In the genomic region with DNA sequence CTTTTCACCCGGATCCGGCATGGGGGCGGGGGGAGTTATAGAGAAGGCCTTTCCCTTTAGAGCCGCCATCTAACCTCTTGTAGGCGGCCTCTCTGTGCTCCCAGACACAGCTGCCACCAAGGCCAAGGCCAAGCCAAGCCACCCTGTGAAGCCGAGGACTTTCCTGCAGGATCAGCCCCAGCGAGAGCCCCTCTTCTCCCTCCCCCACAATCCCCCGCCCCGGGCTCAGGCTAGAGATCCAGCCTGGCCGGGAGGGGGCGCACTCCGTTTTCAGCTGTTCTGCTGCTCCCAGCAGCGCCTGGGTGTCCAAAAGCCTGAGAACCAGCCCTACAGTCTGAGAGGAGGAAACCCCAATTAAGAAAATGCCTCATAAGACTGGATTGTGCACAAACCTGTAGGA, we compare ENCODE assay signal across 8 mouse cellular contexts. TPM values are rescaled to one million over a fixed set of nuclear protein-coding genes. Genes with fewer than 3 reads are reported as not detected.
DNase-seq lines count a peak whose midpoint lies in the region; ATAC-seq and TF ChIP-seq lines count a peak whose summit lies in the region.

No protein-coding gene starts in this region.

- H3K4me3 ChIP-seq in kidney, postnatal 0 days (replicated peaks; ENCODE audit: low read depth, low read length) = no peak overlapping the region
- H3K4me3 ChIP-seq in forebrain, embryonic 10.5 days = peak overlapping the region; percentile 38
- H3K4me3 ChIP-seq in liver, embryonic 12.5 days = peak overlapping the region; percentile 31

- H3K36me3 ChIP-seq in kidney, postnatal 0 days (ENCODE audit: insufficient read depth, low read length) = no peaks in the 10 kb centered on the region
- no peaks in the 10 kb centered on the region for H3K36me3 ChIP-seq in forebrain, embryonic 10.5 days (replicated peaks)
- no peaks in the 10 kb centered on the region for H3K36me3 ChIP-seq in liver, embryonic 12.5 days

- no peaks in the 10 kb centered on the region for H3K9me3 ChIP-seq in kidney, postnatal 0 days (replicated peaks; ENCODE audit: low read length)
- H3K9me3 ChIP-seq in forebrain, embryonic 10.5 days = no peaks in the 10 kb centered on the region
- no peaks in the 10 kb centered on the region for H3K9me3 ChIP-seq in liver, embryonic 12.5 days (replicated peaks)

- H3K27ac ChIP-seq in kidney, postnatal 0 days = no peak overlapping the region
- H3K27ac ChIP-seq in forebrain, embryonic 10.5 days = peak overlapping the region; percentile 66
- no peak overlapping the region for H3K27ac ChIP-seq in liver, embryonic 12.5 days

- peak; percentile 82 for ATAC-seq in kidney, postnatal 0 days (replicated peaks; ENCODE audit: low FRiP score, low read depth)
- ATAC-seq in liver, embryonic 12.5 days = peak; percentile 59

- peak overlapping the region; percentile 23; the same call in 1 of the 2 replicates for H3K4me2 ChIP-seq in kidney, postnatal 0 days (ENCODE audit: low read length)
- H3K4me2 ChIP-seq in liver, embryonic 12.5 days = peak overlapping the region; percentile 49

- H3K4me1 ChIP-seq in kidney, postnatal 0 days (replicated peaks; ENCODE audit: insufficient read depth, low read length) = no peaks in the 10 kb centered on the region
- peaks cover 38% of the 10 kb centered on the region for H3K4me1 ChIP-seq in forebrain, embryonic 10.5 days
- H3K4me1 ChIP-seq in liver, embryonic 12.5 days = 0 out of 2 replicates have a peak, but pooled peaks cover 6% of the 10 kb centered on the region

- no peaks in the 10 kb centered on the region for H3K27me3 ChIP-seq in kidney, postnatal 0 days (ENCODE audit: insufficient read depth, low read length)
- H3K27me3 ChIP-seq in forebrain, embryonic 10.5 days (ENCODE audit: poor library complexity, severe bottlenecking) = peaks cover 8% of the 10 kb centered on the region; the same call in 1 of the 2 replicates
- 0 out of 2 replicates have a peak, but pooled peaks cover 4% of the 10 kb centered on the region for H3K27me3 ChIP-seq in liver, embryonic 12.5 days (replicated peaks)

- peak; percentile 59 for TF ChIP-seq CTCF in kidney, postnatal 0 days (IDR thresholded peaks at IDR 0.05; ENCODE audit: low read depth)

- no peak overlapping the region for H3K9ac ChIP-seq in kidney, postnatal 0 days (ENCODE audit: low read depth, low read length)
- H3K9ac ChIP-seq in liver, embryonic 12.5 days = 0 out of 2 replicates have a peak overlapping the region, but pooled peaks have one; percentile 7

- peak; percentile 54 for DNase-seq in kidney, postnatal 0 days (ENCODE audit: low spot score)
- no peak for DNase-seq in kidney, postnatal 25 days
- peak; percentile 37 to 40 for DNase-seq in adrenal gland, adult 18-20 months (ENCODE audit: low spot score in 2 of 2)
- peak; percentile 45 for DNase-seq in forebrain, embryonic 10.5 days (ENCODE audit: extremely low spot score, low spot score)
- DNase-seq in testis, postnatal 10 days (ENCODE audit: low spot score) = peak; percentile 83
- no peak for DNase-seq in cerebellum, adult 9-10 months
- no peak for DNase-seq in frontal cortex, postnatal 14 days (ENCODE audit: low spot score in 2 of 2)

- WGBS in kidney, postnatal 0 days = 13% methylated on average over 13 of the region's 13 CpGs
- WGBS in forebrain, embryonic 10.5 days = 5% methylated on average over 13 of the region's 13 CpGs
- 13% methylated on average over 13 of the region's 13 CpGs for WGBS in liver, embryonic 12.5 days (ENCODE audit: insufficient replicate concordance)

RNA-seq across cellular contexts. Expression of a gene that starts 21.9 kb away (rescaled TPM):
- polyA plus RNA-seq in kidney, postnatal 0 days (2015; fragmentation: Nextera tagmentation; extraction: Ambion mirVana) = 36.3 and 43.5 TPM in 2 replicates
- total RNA-seq in adrenal gland, adult 18-20 months (2021) = 10 to 100 TPM; 26.3 to 27.3 TPM
- polyA plus RNA-seq in forebrain, embryonic 10.5 days (2016; fragmentation: Nextera tagmentation; extraction: Ambion mirVana) = 29.7 and 31.3 TPM in 2 replicates
- polyA plus RNA-seq in liver, embryonic 12.5 days (2016; fragmentation: Nextera tagmentation; extraction: Ambion mirVana) = 22.6 and 26.3 TPM in 2 replicates

Comparison
In these comparisons a context has a peak if more than half of its experiments do, and no peak if none do; other contexts are left out.
1. DNase-seq: peak in kidney, postnatal 0 days (single experiment), adrenal gland, adult 18-20 months (2 of 2), forebrain, embryonic 10.5 days (single experiment) and testis, postnatal 10 days (single experiment); none in kidney, postnatal 25 days (0 of 2), cerebellum, adult 9-10 months (single experiment) and frontal cortex, postnatal 14 days (0 of 2).